Mouse (Mus musculus) forebrain, embryonic 13.5 days (tissue): Measurements from ENCODE around the gene Aimp1. TPM values are rescaled to one million over a fixed set of nuclear protein-coding genes. Genes with fewer than 3 reads are reported as not detected.

Experiments
- ATAC-seq: fragments of 200-750 bp; cut with Nextera tagmentation; 2 replicates; pipeline ENCODE4 v1.8.0; 2017
- H3K27ac ChIP-seq: fragments of 300-500 bp; sonication (generic); 2 replicates; pipeline ENCODE4 v1.5.1; 2015; ENCODE audit warnings: inconsistent platforms, mild to moderate bottlenecking, moderate library complexity
- H3K27me3 ChIP-seq: fragments of 300-500 bp; sonication (generic); 2 replicates; pipeline ENCODE4 v1.6.1; 2015; ENCODE audit warnings: mild to moderate bottlenecking, inconsistent platforms
- H3K36me3 ChIP-seq: fragments of 300-500 bp; sonication (generic); 2 replicates; pipeline ENCODE4 v1.6.1; 2015; ENCODE audit warnings: mild to moderate bottlenecking, inconsistent platforms; ENCODE audit not compliant: poor library complexity, severe bottlenecking
- H3K4me1 ChIP-seq: fragments of 300-500 bp; sonication (generic); 2 replicates; pipeline ENCODE4 v1.6.1; 2015; ENCODE audit warnings: inconsistent platforms
- H3K4me2 ChIP-seq: fragments of 300-500 bp; sonication (generic); 2 replicates; pipeline ENCODE4 v1.6.1; 2015; ENCODE audit warnings: inconsistent platforms, mild to moderate bottlenecking, moderate library complexity
- H3K4me3 ChIP-seq: fragments of 300-500 bp; sonication (generic); 2 replicates; pipeline ENCODE4 v1.5.1; 2015; ENCODE audit warnings: mild to moderate bottlenecking, inconsistent platforms
- H3K9ac ChIP-seq: fragments of 300-500 bp; sonication (generic); 2 replicates; pipeline ENCODE4 v1.6.1; 2015; ENCODE audit warnings: mild to moderate bottlenecking, inconsistent platforms
- H3K9me3 ChIP-seq: fragments of 300-500 bp; sonication (generic); replicated peaks from 2 replicates; pipeline ENCODE4 v1.6.1; 2016; ENCODE audit warnings: inconsistent platforms
- WGBS: fragments of 180-500 bp; shearing (Covaris S2); methylation state at CpG from one replicate; pipeline ENCODE4 v1.1.7; 2015; 5-methylcytosine and 5-hydroxymethylcytosine counted together
- polyA plus RNA-seq: library from polyadenylated mRNA; unstranded; fragments of >200 nt; fragmentation: Nextera tagmentation; extraction: Ambion mirVana; gene quantifications from 2 replicates; pipeline ENCODE4 v1.2.1, GENCODE M21; 2015

The Aimp1 gene
- 67.0 and 74.3 TPM in 2 replicates for polyA plus RNA-seq

GRCm38 (mm10) chr3:132684231-132684928 is at the start of gene Aimp1:
TSS of gene Aimp1 (minus strand) at chr3:132684370.
- 2% methylated on average over 27 of the region's 27 CpGs for WGBS
- Histone ChIP-seq H3K27me3 (no peaks in the 10 kb centered on the region), H3K4me2 (peak within 1 kb of the TSS; percentile 79), H3K9me3 (no peaks in the 10 kb centered on the region), H3K4me3 (peak within 1 kb of the TSS; percentile 83), H3K4me1 (peaks cover 19% of the 10 kb centered on the region), H3K36me3 (peaks cover 8% of the 10 kb centered on the region; the same call in 1 of the 2 replicates), H3K27ac (peak within 1 kb of the TSS; percentile 76), H3K9ac (peak within 1 kb of the TSS; percentile 88)
- ATAC-seq = no peak

- Histone ChIP-seq H3K27ac (no peak overlapping the region), H3K9ac (no peak overlapping the region), H3K9me3 (no peaks in the 10 kb centered on the region), H3K4me3 (no peak overlapping the region), H3K36me3 (peaks cover 41% of the 10 kb centered on the region), H3K27me3 (no peaks in the 10 kb centered on the region), H3K4me2 (no peak overlapping the region), H3K4me1 (no peaks in the 10 kb centered on the region)
- ATAC-seq = no peak
- 94% methylated on average over 3 of the region's 3 CpGs for WGBS
Measured at GRCm38 (mm10) chr3:132724326-132724725, 40.2 kb upstream of the Aimp1 start.

- Histone ChIP-seq H3K4me1 (no peaks in the 10 kb centered on the region), H3K27ac (no peak overlapping the region), H3K36me3 (peaks cover 15% of the 10 kb centered on the region), H3K4me2 (no peak overlapping the region), H3K9me3 (no peaks in the 10 kb centered on the region), H3K9ac (no peak overlapping the region), H3K4me3 (no peak overlapping the region), H3K27me3 (no peaks in the 10 kb centered on the region)
- WGBS = 95% methylated on average over 4 of the region's 4 CpGs
- no peak for ATAC-seq
Measured at GRCm38 (mm10) chr3:132717316-132717715, 33.1 kb upstream of the Aimp1 start.

DNA sequence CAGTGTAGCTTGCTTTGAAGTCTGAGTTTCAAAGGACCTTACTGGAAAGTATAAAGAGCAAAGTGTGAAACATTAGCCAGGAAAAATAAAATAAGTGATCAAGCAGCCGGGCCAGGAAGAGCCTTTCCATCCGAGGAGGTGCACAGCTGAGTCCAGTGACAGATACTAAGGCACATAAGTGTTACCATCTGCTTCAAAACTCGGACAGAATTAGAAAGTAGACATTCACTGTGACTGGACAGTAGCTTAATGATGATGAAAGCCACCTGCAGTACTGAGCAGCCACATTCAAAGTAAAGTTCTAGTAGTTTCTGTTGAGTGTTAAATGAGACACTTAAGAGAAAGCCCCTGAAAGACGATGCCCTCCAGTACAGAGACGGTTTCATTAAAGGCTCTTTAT is 29.7 kb upstream of the Aimp1 start:
- Histone ChIP-seq H3K4me2 (no peak overlapping the region), H3K9ac (no peak overlapping the region), H3K4me1 (no peaks in the 10 kb centered on the region), H3K27me3 (no peaks in the 10 kb centered on the region), H3K36me3 (no peaks in the 10 kb centered on the region), H3K27ac (no peak overlapping the region), H3K9me3 (no peaks in the 10 kb centered on the region), H3K4me3 (no peak overlapping the region)
- ATAC-seq = no peak
- 89% methylated on average over 5 of the region's 5 CpGs for WGBS

GRCm38 (mm10) chr3:132706977-132707376 is 22.8 kb upstream of the Aimp1 start:
- Histone ChIP-seq H3K27ac (no peak overlapping the region), H3K4me2 (no peak overlapping the region), H3K36me3 (peaks cover 3% of the 10 kb centered on the region), H3K27me3 (no peaks in the 10 kb centered on the region), H3K4me1 (no peaks in the 10 kb centered on the region), H3K4me3 (no peak overlapping the region), H3K9me3 (no peaks in the 10 kb centered on the region), H3K9ac (no peak overlapping the region)
- no peak for ATAC-seq
- WGBS = 81% methylated on average over 4 of the region's 4 CpGs

DNA sequence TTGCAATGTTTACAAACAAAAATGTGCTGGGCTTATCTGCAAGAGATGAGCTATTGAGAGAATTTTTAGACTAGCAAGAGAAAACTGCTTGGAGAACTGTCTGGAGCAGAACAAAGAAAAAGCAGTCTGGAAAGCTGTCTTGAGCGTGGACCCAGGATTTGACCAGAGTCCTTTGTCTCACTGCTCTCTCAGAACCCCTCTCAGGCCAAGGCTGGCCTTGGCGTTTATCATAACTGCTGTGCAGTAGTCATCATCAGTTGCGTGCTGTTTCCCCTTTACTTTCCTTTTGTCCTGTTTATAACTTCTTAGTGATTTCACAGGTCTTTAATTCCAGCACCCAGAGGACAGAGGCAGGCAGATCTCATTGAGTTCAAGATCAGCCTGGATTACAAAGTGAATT is 20.0 kb upstream of the Aimp1 start:
- no peaks in the 10 kb centered on the region for H3K4me1 ChIP-seq
- 81% methylated on average over 3 of the region's 3 CpGs for WGBS

DNA sequence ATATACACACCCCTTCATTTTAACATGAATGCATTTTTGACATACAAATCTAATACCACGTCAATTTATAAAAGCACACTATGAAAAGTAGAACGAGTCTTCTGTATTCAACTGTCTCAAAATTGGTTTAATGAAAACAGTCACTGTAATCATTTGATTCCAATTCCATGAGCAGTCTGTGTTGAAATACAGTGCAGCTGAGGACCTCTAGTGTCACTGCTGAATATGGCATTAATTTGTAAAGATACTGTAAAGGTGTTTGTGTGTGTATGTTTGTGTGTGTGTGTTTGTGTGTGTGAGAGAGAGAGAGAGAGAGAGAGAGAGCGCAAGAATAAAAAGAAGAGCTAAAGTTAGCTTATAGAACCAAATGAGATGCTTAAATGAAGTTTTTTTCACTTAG is 17.2 kb upstream of the Aimp1 start:
- H3K4me2 ChIP-seq = no peak overlapping the region
- H3K36me3 ChIP-seq = no peaks in the 10 kb centered on the region
- H3K4me3 ChIP-seq = no peak overlapping the region
- H3K9me3 ChIP-seq = no peaks in the 10 kb centered on the region
- H3K9ac ChIP-seq = no peak overlapping the region
- no peak overlapping the region for H3K27ac ChIP-seq
- H3K27me3 ChIP-seq = no peaks in the 10 kb centered on the region
- ATAC-seq = peak; percentile 76
- no peaks in the 10 kb centered on the region for H3K4me1 ChIP-seq
- 79% methylated on average over 3 of the region's 3 CpGs for WGBS

More for the DNA sequence above, 20.0 kb upstream of the Aimp1 start:
- no peak overlapping the region for H3K27ac ChIP-seq
- peaks cover 3% of the 10 kb centered on the region for H3K36me3 ChIP-seq
- H3K9me3 ChIP-seq = no peaks in the 10 kb centered on the region
- ATAC-seq = no peak
- H3K4me3 ChIP-seq = no peak overlapping the region
- no peak overlapping the region for H3K4me2 ChIP-seq
- H3K9ac ChIP-seq = no peak overlapping the region
- no peaks in the 10 kb centered on the region for H3K27me3 ChIP-seq

GRCm38 (mm10) chr3:132683447-132684230 is 531 bp downstream of the Aimp1 start, which contains the start of gene Tbck:
TSS of gene Tbck (plus strand) at chr3:132684144.
- Histone ChIP-seq H3K36me3 (peaks cover 8% of the 10 kb centered on the region; the same call in 1 of the 2 replicates), H3K27me3 (no peaks in the 10 kb centered on the region), H3K9me3 (no peaks in the 10 kb centered on the region), H3K9ac (peak within 1 kb of the TSS; percentile 88), H3K4me1 (peaks cover 19% of the 10 kb centered on the region), H3K27ac (peak within 1 kb of the TSS; percentile 76), H3K4me2 (peak within 1 kb of the TSS; percentile 79), H3K4me3 (peak within 1 kb of the TSS; percentile 83)
- WGBS = under 1% methylated on average over 42 of the region's 42 CpGs
- peak; percentile 98 for ATAC-seq

GRCm38 (mm10) chr3:132677494-132677893 is 6.7 kb downstream of the Aimp1 start:
- Histone ChIP-seq H3K4me3 (no peak overlapping the region), H3K9ac (no peak overlapping the region), H3K4me1 (peaks cover 1% of the 10 kb centered on the region), H3K36me3 (peaks cover 22% of the 10 kb centered on the region), H3K27ac (no peak overlapping the region), H3K9me3 (no peaks in the 10 kb centered on the region), H3K27me3 (no peaks in the 10 kb centered on the region), H3K4me2 (no peak overlapping the region)
- ATAC-seq = no peak
- WGBS = 94% methylated on average over 2 of the region's 2 CpGs

DNA sequence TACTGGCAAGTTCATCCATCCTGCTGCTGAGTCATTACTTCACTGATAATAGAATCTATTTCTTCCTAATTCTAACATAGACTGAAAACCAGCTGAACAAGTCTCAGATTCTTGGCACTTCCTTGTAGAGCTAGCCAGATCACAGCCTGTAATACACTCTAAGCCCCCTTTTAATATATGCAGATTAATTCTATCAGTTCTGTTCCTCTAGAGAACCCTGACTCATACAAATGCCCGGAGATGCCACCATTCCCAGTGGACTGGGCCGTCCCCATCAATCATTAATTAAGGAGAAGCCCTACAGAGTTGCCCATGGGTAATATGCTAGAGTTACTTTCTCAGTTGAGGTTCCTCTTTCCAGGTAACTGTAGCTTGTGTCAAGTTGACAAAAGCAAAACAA is 28.2 kb downstream of the Aimp1 start:
- Histone ChIP-seq H3K4me3 (no peak overlapping the region), H3K36me3 (peaks cover 30% of the 10 kb centered on the region), H3K27ac (no peak overlapping the region), H3K27me3 (no peaks in the 10 kb centered on the region), H3K4me1 (no peaks in the 10 kb centered on the region), H3K9me3 (no peaks in the 10 kb centered on the region), H3K9ac (no peak overlapping the region), H3K4me2 (no peak overlapping the region)
- WGBS = 69% methylated on average over 2 of the region's 2 CpGs
- ATAC-seq = no peak

DNA sequence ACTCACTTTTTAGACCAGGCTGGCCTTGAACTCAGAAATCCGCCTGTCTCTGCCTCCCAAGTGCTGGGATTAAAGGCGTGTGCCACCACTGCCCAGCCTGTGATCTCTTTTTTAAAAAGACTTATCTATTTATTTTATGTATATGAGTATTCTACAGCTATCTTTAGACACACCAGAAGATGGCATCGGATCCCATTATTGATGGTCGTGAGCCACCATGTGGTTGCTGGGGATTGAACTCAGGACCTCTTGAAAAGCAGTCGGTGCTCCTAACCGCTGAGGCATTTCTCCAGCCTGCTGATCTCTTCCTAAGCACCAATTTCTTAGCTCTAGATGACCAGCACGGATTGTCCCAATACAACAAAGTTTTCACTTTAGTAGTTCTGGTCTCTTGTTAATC is 30.2 kb downstream of the Aimp1 start:
- WGBS = 81% methylated on average over 7 of the region's 7 CpGs
- H3K27ac ChIP-seq = no peak overlapping the region
- ATAC-seq = no peak

GRCm38 (mm10) chr3:132651776-132652175 is 32.4 kb downstream of the Aimp1 start:
- Histone ChIP-seq H3K4me2 (no peak overlapping the region), H3K36me3 (peaks cover 5% of the 10 kb centered on the region; the same call in 1 of the 2 replicates), H3K9me3 (no peaks in the 10 kb centered on the region), H3K27ac (no peak overlapping the region), H3K27me3 (no peaks in the 10 kb centered on the region), H3K4me3 (no peak overlapping the region), H3K9ac (no peak overlapping the region), H3K4me1 (no peaks in the 10 kb centered on the region)
- WGBS = 89% methylated on average over 3 of the region's 3 CpGs
- no peak for ATAC-seq

More for the DNA sequence above, 30.2 kb downstream of the Aimp1 start:
- Histone ChIP-seq H3K27me3 (no peaks in the 10 kb centered on the region), H3K36me3 (peaks cover 11% of the 10 kb centered on the region), H3K4me1 (no peaks in the 10 kb centered on the region), H3K9me3 (no peaks in the 10 kb centered on the region), H3K4me3 (no peak overlapping the region), H3K4me2 (no peak overlapping the region), H3K9ac (no peak overlapping the region)
